Mouse (Mus musculus): ENCODE measurements at regions not wholly inside any gene's neighbourhood (a gene's known extent, or its start where the extent isn't known, plus 50 kb on each side); places are given as distances from the start of the nearest gene placed in this dataset.

- TF ChIP-seq POLR2A (IDR thresholded peaks at IDR 0.05; ENCODE audit: borderline replicate concordance, low read depth, low read length) (no peak), CTCF (IDR thresholded peaks at IDR 0.05; ENCODE audit: low read depth, low read length) (no peak)
Measured at GRCm38 (mm10) chr4:153688441-153688840, 205.8 kb upstream of the Ajap1 start.
